25 mouse cellular contexts compared by ENCODE assay signal in the genomic region with DNA sequence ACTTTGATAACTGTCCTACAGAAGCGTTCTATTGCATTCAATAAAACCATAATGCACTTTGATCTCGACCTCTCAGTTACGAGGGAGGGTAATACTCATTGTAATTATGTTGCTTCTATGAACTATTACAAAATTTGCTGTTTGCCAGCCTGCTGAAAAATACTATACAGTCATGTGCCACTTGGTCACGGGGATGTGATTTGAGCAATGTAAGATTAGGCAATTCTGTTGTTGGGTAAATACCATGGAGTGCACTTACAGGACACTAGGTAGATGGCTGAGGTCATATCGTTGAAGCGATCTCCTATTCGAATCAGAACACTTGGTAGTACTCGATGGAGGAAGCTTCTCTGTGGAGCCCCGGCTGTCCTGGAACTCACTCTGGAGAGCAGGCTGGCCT. TPM values are rescaled to one million over a fixed set of nuclear protein-coding genes. Genes with fewer than 3 reads are reported as not detected.
"Had no signal": no experiment of that assay in that cellular context is flagged by ENCODE, and none has a peak within 500 bp of the region (broad histone marks: within the 10 kb centered on the region; RNA-seq: fewer than 3 reads in every experiment).

No protein-coding gene starts in this region.

- H3K4me2 ChIP-seq: lung, embryonic 15.5 days; midbrain, embryonic 11.5 days; midbrain, embryonic 13.5 days; midbrain, embryonic 15.5 days; neural tube, embryonic 12.5 days; stomach, embryonic 15.5 days had no signal

- H3K27me3 ChIP-seq: megakaryocyte, embryonic 14.5 days; midbrain, embryonic 13.5 days; midbrain, embryonic 15.5 days; neural tube, embryonic 12.5 days; stomach, embryonic 15.5 days had no signal

- H3K36me3 ChIP-seq: lung, embryonic 15.5 days; midbrain, embryonic 13.5 days; midbrain, embryonic 15.5 days; neural tube, embryonic 12.5 days; stomach, embryonic 15.5 days had no signal

- H3K4me1 ChIP-seq: lung, embryonic 15.5 days; megakaryocyte, embryonic 14.5 days; midbrain, embryonic 13.5 days; midbrain, embryonic 15.5 days; neural tube, embryonic 12.5 days; stomach, embryonic 15.5 days had no signal

- H3K9me3 ChIP-seq: lung, embryonic 15.5 days; midbrain, embryonic 13.5 days; midbrain, embryonic 15.5 days; neural tube, embryonic 12.5 days; stomach, embryonic 15.5 days had no signal

- H3K4me3 ChIP-seq: lung, embryonic 15.5 days; megakaryocyte, embryonic 14.5 days; midbrain, embryonic 13.5 days; midbrain, embryonic 15.5 days; neural tube, embryonic 12.5 days; stomach, embryonic 15.5 days had no signal

- H3K27ac ChIP-seq: lung, embryonic 15.5 days; macrophage; midbrain, embryonic 13.5 days; midbrain, embryonic 15.5 days; neural tube, embryonic 12.5 days; stomach, embryonic 15.5 days; stomach, postnatal 0 days had no signal

- H3K9ac ChIP-seq: lung, embryonic 15.5 days; midbrain, embryonic 13.5 days; midbrain, embryonic 15.5 days; neural tube, embryonic 12.5 days; stomach, embryonic 15.5 days had no signal

- ATAC-seq: lung, postnatal 0 days; midbrain, embryonic 13.5 days; midbrain, embryonic 15.5 days had no signal

- DNase-seq: lung, adult 2 months; lung, postnatal 14 days; lung, postnatal 36 days; right cerebral cortex, postnatal 14 days; thymus, adult 2 months; thymus, postnatal 25 days; thymus, postnatal 4 days had no signal

RNA-seq across cellular contexts. Expression of a gene that starts 20.4 kb away (rescaled TPM):
- total RNA-seq: megakaryocyte progenitor cell, adult 5-6 weeks; midbrain, postnatal 0 days; monocyte, adult 5-6 weeks; neutrophil, adult 5-6 weeks had no signal
- polyA plus RNA-seq: macrophage; midbrain, embryonic 13.5 days; midbrain, embryonic 15.5 days; midbrain, postnatal 0 days; neural tube, embryonic 14.5 days; testis, adult 2 months had no signal

RNA-seq across cellular contexts. Expression of a gene that starts 28.7 kb away (rescaled TPM):
- total RNA-seq: megakaryocyte progenitor cell, adult 5-6 weeks; midbrain, postnatal 0 days; monocyte, adult 5-6 weeks; neutrophil, adult 5-6 weeks had no signal
- polyA plus RNA-seq: lung, adult 2 months; lung, embryonic 15.5 days; lung, postnatal 0 days; macrophage; midbrain, embryonic 11.5 days; midbrain, embryonic 13.5 days; midbrain, embryonic 15.5 days; midbrain, postnatal 0 days; neural tube, embryonic 12.5 days; neural tube, embryonic 14.5 days; spleen, adult 2 months; stomach, embryonic 15.5 days; stomach, postnatal 0 days; thymus, adult 2 months; urinary bladder, adult 2 months had no signal

RNA-seq across cellular contexts. Expression of a gene that starts 44.1 kb away (rescaled TPM):
- total RNA-seq: megakaryocyte progenitor cell, adult 5-6 weeks; midbrain, postnatal 0 days; monocyte, adult 5-6 weeks; neutrophil, adult 5-6 weeks had no signal
- polyA plus RNA-seq: lung, adult 2 months; lung, embryonic 15.5 days; lung, postnatal 0 days; macrophage; midbrain, embryonic 11.5 days; midbrain, embryonic 13.5 days; midbrain, embryonic 15.5 days; midbrain, postnatal 0 days; neural tube, embryonic 12.5 days; neural tube, embryonic 14.5 days; spleen, adult 2 months; stomach, embryonic 15.5 days; testis, adult 2 months; thymus, adult 2 months; urinary bladder, adult 2 months had no signal
